Mouse (Mus musculus): ENCODE data around the gene Sned1.

- TF ChIP-seq CTCF (IDR thresholded peaks at IDR 0.05; ENCODE audit: low read depth), result no peak
- no peak for TF ChIP-seq EP300 (IDR thresholded peaks at IDR 0.05; ENCODE audit: low read depth)
Observed at GRCm38 (mm10) chr1:93235576-93236544, at the start of gene Sned1.

Measured in liver, embryonic 14.5 days (tissue).